Mouse (Mus musculus): ENCODE results near the gene Csnk1g2. TPM values are rescaled to one million over a fixed set of nuclear protein-coding genes. Genes with fewer than 3 reads are reported as not detected.
"Not testable (repeated sequence)": the region's sequence is repeated elsewhere in the genome, so short reads cannot be mapped to it uniquely, and the experiment has no call there.

Csnk1g2 gene
- total RNA-seq, 2 experiments from 2014 or later, result 43.1 to 127 TPM

- ATAC-seq (replicated peaks; ENCODE audit: poor library complexity), result no peak
Observed at GRCm38 (mm10) chr10:80596318-80596717, 26.3 kb upstream of the Csnk1g2 start.

GRCm38 (mm10) chr10:80602698-80603325 lies 19.8 kb upstream of the Csnk1g2 start, which contains the start of the genes Scamp4 and Adat3:
Gene Scamp4 (plus strand): TSS chr10:80602872.
Gene Adat3 (plus strand): TSS chr10:80602880.
- ATAC-seq (replicated peaks; ENCODE audit: poor library complexity), result peak; percentile 92

- no peak for ATAC-seq (replicated peaks; ENCODE audit: poor library complexity)
Observed at GRCm38 (mm10) chr10:80603364-80603763, 19.3 kb upstream of the Csnk1g2 start.

- ATAC-seq (replicated peaks; ENCODE audit: poor library complexity), result peak; percentile 49
Observed at GRCm38 (mm10) chr10:80604001-80604509, 18.6 kb upstream of the Csnk1g2 start.

GRCm38 (mm10) chr10:80604988-80605387 lies 17.6 kb upstream of the Csnk1g2 start:
- ATAC-seq (replicated peaks; ENCODE audit: poor library complexity), result no peak

GRCm38 (mm10) chr10:80605721-80606120 lies 16.9 kb upstream of the Csnk1g2 start, which contains the start of gene Gm49322:
Gene Gm49322 (plus strand): TSS chr10:80606021.
- not testable (repeated sequence) for ATAC-seq (replicated peaks; ENCODE audit: poor library complexity)

GRCm38 (mm10) chr10:80606306-80606705 lies 16.3 kb upstream of the Csnk1g2 start:
- ATAC-seq (replicated peaks; ENCODE audit: poor library complexity), result no peak

- no peak for ATAC-seq (replicated peaks; ENCODE audit: poor library complexity)
Observed at GRCm38 (mm10) chr10:80606737-80607350, 15.8 kb upstream of the Csnk1g2 start.

GRCm38 (mm10) chr10:80608435-80608834 lies 14.2 kb upstream of the Csnk1g2 start:
- ATAC-seq (replicated peaks; ENCODE audit: poor library complexity), result no peak

- no peak for ATAC-seq (replicated peaks; ENCODE audit: poor library complexity)
Observed at GRCm38 (mm10) chr10:80609269-80609924, 13.2 kb upstream of the Csnk1g2 start.

GRCm38 (mm10) chr10:80610116-80610785 lies 12.4 kb upstream of the Csnk1g2 start:
- ATAC-seq (replicated peaks; ENCODE audit: poor library complexity), result no peak

GRCm38 (mm10) chr10:80611024-80611423 lies 11.6 kb upstream of the Csnk1g2 start:
- peak; percentile 76 for ATAC-seq (replicated peaks; ENCODE audit: poor library complexity)

- ATAC-seq (replicated peaks; ENCODE audit: poor library complexity), result no peak
Observed at GRCm38 (mm10) chr10:80611905-80612304, 10.7 kb upstream of the Csnk1g2 start.

GRCm38 (mm10) chr10:80613821-80614220 lies 8.8 kb upstream of the Csnk1g2 start:
- ATAC-seq (replicated peaks; ENCODE audit: poor library complexity), result no peak

- no peak for ATAC-seq (replicated peaks; ENCODE audit: poor library complexity)
Observed at GRCm38 (mm10) chr10:80614351-80614750, 8.3 kb upstream of the Csnk1g2 start.

GRCm38 (mm10) chr10:80618181-80618580 lies 4.5 kb upstream of the Csnk1g2 start:
- no peak for ATAC-seq (replicated peaks; ENCODE audit: poor library complexity)

- ATAC-seq (replicated peaks; ENCODE audit: poor library complexity), result no peak
Observed at GRCm38 (mm10) chr10:80619465-80620244, 3.0 kb upstream of the Csnk1g2 start.

- no peak for ATAC-seq (replicated peaks; ENCODE audit: poor library complexity)
Observed at GRCm38 (mm10) chr10:80620365-80620764, 2.3 kb upstream of the Csnk1g2 start.

GRCm38 (mm10) chr10:80620796-80621689 lies 1.6 kb upstream of the Csnk1g2 start:
- no peak for ATAC-seq (replicated peaks; ENCODE audit: poor library complexity)

- ATAC-seq (replicated peaks; ENCODE audit: poor library complexity), result no peak
Observed at GRCm38 (mm10) chr10:80621690-80621939, 1.0 kb upstream of the Csnk1g2 start.
